Comparison of ENCODE assay signal across 14 mouse cellular contexts in the genomic region with DNA sequence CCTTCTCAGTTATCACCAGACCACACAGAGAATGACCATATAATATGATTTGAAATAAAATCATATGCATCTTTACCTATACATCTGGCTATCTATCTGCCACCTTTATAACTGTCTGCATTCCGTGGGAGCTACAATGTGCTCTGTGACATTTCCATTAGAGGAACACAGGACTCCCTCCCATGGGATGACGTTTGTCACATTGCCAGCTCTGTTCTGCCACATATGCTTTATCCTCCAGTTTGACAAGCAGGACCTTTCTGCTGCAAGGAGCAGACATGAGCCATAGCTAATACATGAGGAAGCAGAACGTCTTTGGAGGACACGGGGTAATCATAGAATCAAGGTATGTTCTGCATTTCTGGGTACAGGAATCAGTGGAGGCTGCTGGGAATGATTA. TPM values are rescaled to one million over a fixed set of nuclear protein-coding genes. Genes with fewer than 3 reads are reported as not detected.
"Had no signal": no experiment of that assay in that cellular context is flagged by ENCODE, and none has a peak within 500 bp of the region (broad histone marks: within the 10 kb centered on the region; RNA-seq: fewer than 3 reads in every experiment).

No protein-coding gene starts in this region.

- H3K4me1 ChIP-seq: liver, embryonic 13.5 days had no signal

- H3K27ac ChIP-seq: kidney, embryonic 15.5 days; liver, embryonic 13.5 days; midbrain, embryonic 12.5 days had no signal

- H3K27me3 ChIP-seq: midbrain, embryonic 12.5 days had no signal

- H3K9me3 ChIP-seq: kidney, embryonic 15.5 days; liver, embryonic 13.5 days; midbrain, embryonic 12.5 days had no signal

- H3K4me2 ChIP-seq: kidney, embryonic 15.5 days; liver, embryonic 13.5 days; midbrain, embryonic 12.5 days had no signal

- H3K36me3 ChIP-seq: kidney, embryonic 15.5 days; liver, embryonic 13.5 days; midbrain, embryonic 12.5 days had no signal

- H3K9ac ChIP-seq: kidney, embryonic 15.5 days; liver, embryonic 13.5 days; midbrain, embryonic 12.5 days had no signal

- H3K4me3 ChIP-seq: kidney, embryonic 15.5 days; liver, embryonic 13.5 days; midbrain, embryonic 12.5 days had no signal

- DNase-seq: kidney, adult 11 months; kidney, adult 8-10 months; kidney, postnatal 10 days; kidney, postnatal 36 days; liver, embryonic 13.5 days; lung, adult 2 months; lung, postnatal 14 days; lung, postnatal 4 days; thymus, adult 18-20 months; thymus, postnatal 36 days had no signal

RNA-seq across cellular contexts. Expression of gene Sema5b, which starts 16.7 kb away (rescaled TPM):
- total RNA-seq: megakaryocyte progenitor cell, adult 5-6 weeks; megakaryocyte-erythroid progenitor cell, adult 5-6 weeks had no signal
